Mouse (Mus musculus) testis, adult 2 months (tissue): Measurements from ENCODE around the gene Spata31d1d.

ENCODE experiments used
- CTCF ChIP-seq: fragments of 200-500 bp; IDR thresholded peaks from 2 replicates; pipeline ENCODE4 v1.5.1; 2012; ENCODE audit warnings: low read depth, mild to moderate bottlenecking, inconsistent platforms, low read length, moderate library complexity; ENCODE audit not compliant: control insufficient read depth, insufficient read depth, insufficient replicate concordance
- POLR2A ChIP-seq: fragments of 200-500 bp; IDR thresholded peaks from 2 replicates; pipeline ENCODE4 v1.6.1; 2012; ENCODE audit warnings: low read depth, mild to moderate bottlenecking, inconsistent platforms, low read length, moderate library complexity; ENCODE audit not compliant: control insufficient read depth

GRCm38 (mm10) chr13:59762791-59763190 is 31.2 kb upstream of the Spata31d1d start:
- no peak for TF ChIP-seq POLR2A
- no peak for TF ChIP-seq CTCF
